Mouse (Mus musculus) midbrain, embryonic 12.5 days (tissue): ENCODE data around the gene Ascl5. TPM values are rescaled to one million over a fixed set of nuclear protein-coding genes. Genes with fewer than 3 reads are reported as not detected.

Experiments
- ATAC-seq: fragments of 200-750 bp; cut with Nextera tagmentation; 2 replicates; pipeline ENCODE4 v1.8.0; 2017; ENCODE audit warnings: low read depth, moderate TSS enrichment, moderate library complexity; ENCODE audit not compliant: low FRiP score
- H3K27ac ChIP-seq: fragments of 300-500 bp; sonication (generic); replicated peaks from 2 replicates; pipeline ENCODE4 v1.5.1; 2016; ENCODE audit warnings: mild to moderate bottlenecking
- H3K27me3 ChIP-seq: fragments of 300-500 bp; sonication (generic); 2 replicates; pipeline ENCODE4 v1.6.1; 2016; ENCODE audit warnings: mild to moderate bottlenecking
- H3K36me3 ChIP-seq: fragments of 300-500 bp; sonication (generic); 2 replicates; pipeline ENCODE4 v1.6.1; 2016
- H3K4me1 ChIP-seq: fragments of 300-500 bp; sonication (generic); 2 replicates; pipeline ENCODE4 v1.6.1; 2016
- H3K4me2 ChIP-seq: fragments of 300-500 bp; sonication (generic); replicated peaks from 2 replicates; pipeline ENCODE4 v1.6.1; 2016; ENCODE audit warnings: mild to moderate bottlenecking, moderate library complexity
- H3K4me3 ChIP-seq: fragments of 300-500 bp; sonication (generic); 2 replicates; pipeline ENCODE4 v1.5.1; 2016; ENCODE audit warnings: mild to moderate bottlenecking
- H3K9ac ChIP-seq: fragments of 300-500 bp; sonication (generic); replicated peaks from 2 replicates; pipeline ENCODE4 v1.6.1; 2016; ENCODE audit warnings: mild to moderate bottlenecking, moderate library complexity
- H3K9me3 ChIP-seq: fragments of 300-500 bp; sonication (generic); 2 replicates; pipeline ENCODE4 v1.6.1; 2016; ENCODE audit warnings: mild to moderate bottlenecking
- WGBS: fragments of 180-500 bp; shearing (Covaris S2); methylation state at CpG from one replicate; pipeline ENCODE4 v1.1.7; 2016; 5-methylcytosine and 5-hydroxymethylcytosine counted together
- polyA plus RNA-seq: library from polyadenylated mRNA; unstranded; fragments of >200 nt; fragmentation: Nextera tagmentation; extraction: Ambion mirVana; gene quantifications from 2 replicates; pipeline ENCODE4 v1.2.1, GENCODE M21; 2016

Ascl5 gene
- polyA plus RNA-seq, 1 experiment from 2014 or later, result not detected

- Histone ChIP-seq H3K36me3 (no peaks in the 10 kb centered on the region), H3K4me1 (peaks cover 24% of the 10 kb centered on the region), H3K4me2 (no peak within 1 kb of the TSS), H3K4me3 (no peak within 1 kb of the TSS), H3K27me3 (peaks cover 71% of the 10 kb centered on the region), H3K9me3 (no peaks in the 10 kb centered on the region), H3K9ac (no peak within 1 kb of the TSS), H3K27ac (no peak within 1 kb of the TSS)
- no peak for ATAC-seq
- WGBS, result 24% methylated on average over 11 of the region's 11 CpGs
Measured at GRCm38 (mm10) chr1:136052547-136052946, 1.9 kb downstream of the Ascl5 start, which contains the start of gene Cacna1s. TSS of gene Cacna1s (plus strand) at chr1:136052750.

GRCm38 (mm10) chr1:136055771-136056170 is 5.2 kb downstream of the Ascl5 start:
- H3K9me3 ChIP-seq, result no peaks in the 10 kb centered on the region
- peak; percentile 17; the same call in 1 of the 2 replicates for ATAC-seq

GRCm38 (mm10) chr1:136058594-136058993 is 8.0 kb downstream of the Ascl5 start:
- peaks cover 17% of the 10 kb centered on the region for H3K4me1 ChIP-seq
- WGBS, result 53% methylated on average over 3 of the region's 3 CpGs
- H3K27ac ChIP-seq, result no peak overlapping the region
- H3K36me3 ChIP-seq, result no peaks in the 10 kb centered on the region
- H3K4me2 ChIP-seq, result no peak overlapping the region
- no peak overlapping the region for H3K9ac ChIP-seq
- no peak for ATAC-seq
- no peak overlapping the region for H3K4me3 ChIP-seq
- H3K27me3 ChIP-seq, result peaks cover 22% of the 10 kb centered on the region; the same call in 1 of the 2 replicates
- no peaks in the 10 kb centered on the region for H3K9me3 ChIP-seq

More at GRCm38 (mm10) chr1:136055771-136056170, 5.2 kb downstream of the Ascl5 start:
- H3K4me3 ChIP-seq, result no peak overlapping the region
- WGBS, result 35% methylated on average over 3 of the region's 3 CpGs
- H3K36me3 ChIP-seq, result no peaks in the 10 kb centered on the region
- no peak overlapping the region for H3K9ac ChIP-seq
- peaks cover 48% of the 10 kb centered on the region for H3K27me3 ChIP-seq
- no peak overlapping the region for H3K4me2 ChIP-seq
- peaks cover 20% of the 10 kb centered on the region for H3K4me1 ChIP-seq
- H3K27ac ChIP-seq, result 0 out of 2 replicates have a peak overlapping the region, but pooled peaks have one; percentile 1

- H3K27ac ChIP-seq, result no peak overlapping the region
- no peaks in the 10 kb centered on the region for H3K9me3 ChIP-seq
- no peak overlapping the region for H3K4me2 ChIP-seq
- no peak overlapping the region for H3K9ac ChIP-seq
- 0 out of 2 replicates have a peak, but pooled peaks have one; percentile 12 for ATAC-seq
- 0 out of 2 replicates have a peak, but pooled peaks cover 13% of the 10 kb centered on the region for H3K27me3 ChIP-seq
- peaks cover 8% of the 10 kb centered on the region for H3K4me1 ChIP-seq
- H3K36me3 ChIP-seq, result no peaks in the 10 kb centered on the region
- 50% methylated on average over 9 of the region's 9 CpGs for WGBS
- H3K4me3 ChIP-seq, result no peak overlapping the region
Measured at GRCm38 (mm10) chr1:136061041-136061789, 10.6 kb downstream of the Ascl5 start.

GRCm38 (mm10) chr1:136061790-136062141 is 11.2 kb downstream of the Ascl5 start:
- Histone ChIP-seq H3K4me1 (peaks cover 3% of the 10 kb centered on the region; the same call in 1 of the 2 replicates), H3K36me3 (no peaks in the 10 kb centered on the region), H3K9ac (no peak overlapping the region), H3K9me3 (no peaks in the 10 kb centered on the region), H3K4me2 (no peak overlapping the region), H3K27me3 (0 out of 2 replicates have a peak, but pooled peaks cover 9% of the 10 kb centered on the region), H3K27ac (no peak overlapping the region), H3K4me3 (no peak overlapping the region)
- no peak for ATAC-seq
- 82% methylated on average over 7 of the region's 7 CpGs for WGBS

GRCm38 (mm10) chr1:136063991-136064390 is 13.4 kb downstream of the Ascl5 start:
- no peak overlapping the region for H3K4me3 ChIP-seq
- H3K4me2 ChIP-seq, result no peak overlapping the region
- no peak for ATAC-seq
- 0 out of 2 replicates have a peak, but pooled peaks cover 8% of the 10 kb centered on the region for H3K27me3 ChIP-seq
- no peaks in the 10 kb centered on the region for H3K9me3 ChIP-seq
- no peak overlapping the region for H3K9ac ChIP-seq
- H3K36me3 ChIP-seq, result no peaks in the 10 kb centered on the region
- H3K4me1 ChIP-seq, result 0 out of 2 replicates have a peak, but pooled peaks cover 2% of the 10 kb centered on the region
- 85% methylated on average over 5 of the region's 5 CpGs for WGBS
- H3K27ac ChIP-seq, result no peak overlapping the region

- H3K27me3 ChIP-seq, result 0 out of 2 replicates have a peak, but pooled peaks cover 3% of the 10 kb centered on the region
- 0 out of 2 replicates have a peak, but pooled peaks cover 2% of the 10 kb centered on the region for H3K4me1 ChIP-seq
- no peak overlapping the region for H3K4me2 ChIP-seq
- H3K4me3 ChIP-seq, result no peak overlapping the region
- no peaks in the 10 kb centered on the region for H3K36me3 ChIP-seq
- ATAC-seq, result no peak
- 74% methylated on average over 1 of the region's 1 CpGs for WGBS
- no peaks in the 10 kb centered on the region for H3K9me3 ChIP-seq
- H3K27ac ChIP-seq, result no peak overlapping the region
- no peak overlapping the region for H3K9ac ChIP-seq
Measured at GRCm38 (mm10) chr1:136066621-136067020, 16.0 kb downstream of the Ascl5 start.

GRCm38 (mm10) chr1:136067579-136067978 is 17.0 kb downstream of the Ascl5 start:
- Histone ChIP-seq H3K4me3 (no peak overlapping the region), H3K4me2 (no peak overlapping the region), H3K9me3 (no peaks in the 10 kb centered on the region), H3K9ac (no peak overlapping the region), H3K27me3 (0 out of 2 replicates have a peak, but pooled peaks cover 3% of the 10 kb centered on the region), H3K27ac (no peak overlapping the region), H3K36me3 (no peaks in the 10 kb centered on the region), H3K4me1 (no peaks in the 10 kb centered on the region)
- ATAC-seq, result no peak
- 64% methylated on average over 3 of the region's 3 CpGs for WGBS

GRCm38 (mm10) chr1:136076086-136076485 is 25.5 kb downstream of the Ascl5 start:
- Histone ChIP-seq H3K9ac (no peak overlapping the region), H3K36me3 (no peaks in the 10 kb centered on the region), H3K9me3 (no peaks in the 10 kb centered on the region), H3K4me3 (no peak overlapping the region), H3K4me1 (no peaks in the 10 kb centered on the region), H3K27ac (no peak overlapping the region), H3K4me2 (no peak overlapping the region), H3K27me3 (no peaks in the 10 kb centered on the region)
- peak; percentile 47; the same call in 1 of the 2 replicates for ATAC-seq
- WGBS, result 11% methylated on average over 3 of the region's 3 CpGs

GRCm38 (mm10) chr1:136077656-136078055 is 27.1 kb downstream of the Ascl5 start:
- H3K27me3 ChIP-seq, result no peaks in the 10 kb centered on the region
- H3K27ac ChIP-seq, result no peak overlapping the region
- peaks cover 4% of the 10 kb centered on the region; the same call in 1 of the 2 replicates for H3K9me3 ChIP-seq
- no peak overlapping the region for H3K9ac ChIP-seq
- H3K4me2 ChIP-seq, result no peak overlapping the region
- H3K36me3 ChIP-seq, result no peaks in the 10 kb centered on the region
- H3K4me3 ChIP-seq, result no peak overlapping the region
- 73% methylated on average over 4 of the region's 4 CpGs for WGBS
- no peak for ATAC-seq
- no peaks in the 10 kb centered on the region for H3K4me1 ChIP-seq

GRCm38 (mm10) chr1:136081161-136081560 is 30.6 kb downstream of the Ascl5 start:
- Histone ChIP-seq H3K27me3 (no peaks in the 10 kb centered on the region), H3K9me3 (peaks cover 4% of the 10 kb centered on the region; the same call in 1 of the 2 replicates), H3K36me3 (no peaks in the 10 kb centered on the region), H3K9ac (no peak overlapping the region), H3K27ac (no peak overlapping the region), H3K4me3 (no peak overlapping the region), H3K4me2 (no peak overlapping the region), H3K4me1 (no peaks in the 10 kb centered on the region)
- WGBS, result 93% methylated on average over 1 of the region's 1 CpGs
- ATAC-seq, result no peak

- H3K27me3 ChIP-seq, result no peaks in the 10 kb centered on the region
- no peaks in the 10 kb centered on the region for H3K4me1 ChIP-seq
- no peak overlapping the region for H3K27ac ChIP-seq
- WGBS, result 88% methylated on average over 3 of the region's 3 CpGs
- H3K9ac ChIP-seq, result no peak overlapping the region
- H3K4me2 ChIP-seq, result no peak overlapping the region
- H3K36me3 ChIP-seq, result no peaks in the 10 kb centered on the region
- H3K4me3 ChIP-seq, result no peak overlapping the region
- peaks cover 4% of the 10 kb centered on the region; the same call in 1 of the 2 replicates for H3K9me3 ChIP-seq
- ATAC-seq, result no peak
Measured at GRCm38 (mm10) chr1:136085988-136086685, 35.5 kb downstream of the Ascl5 start.
